Mouse (Mus musculus): ENCODE measurements around the gene Dynlt1b. TPM values are rescaled to one million over a fixed set of nuclear protein-coding genes. Genes with fewer than 3 reads are reported as not detected.
A peak's percentile ranks its signal among the peaks of the same experiment; 100 is the strongest.
"Not testable (repeated sequence)": the region's sequence is repeated elsewhere in the genome, so short reads cannot be mapped to it uniquely, and the experiment has no call there.

Gene Dynlt1b
- polyA plus RNA-seq, 1 experiment from 2014 or later: 538 TPM

GRCm38 (mm10) chr17:6470671-6471070 is 40.8 kb downstream of the Dynlt1b start:
- peaks cover 17% of the 10 kb centered on the region for H3K4me1 ChIP-seq (replicated peaks; ENCODE audit: control insufficient read depth, insufficient read depth, low read length)
- not testable (repeated sequence) for H3K4me2 ChIP-seq (ENCODE audit: low read depth, low read length); ATAC-seq (ENCODE audit: low read depth); H3K27me3 ChIP-seq (ENCODE audit: control insufficient read depth, insufficient read depth, low read depth, low read length); H3K27ac ChIP-seq (ENCODE audit: low read length); H3K36me3 ChIP-seq (ENCODE audit: control insufficient read depth, insufficient read depth, low read length); H3K9me3 ChIP-seq (ENCODE audit: control insufficient read depth, low read length); H3K9ac ChIP-seq (ENCODE audit: low read length); H3K4me3 ChIP-seq (ENCODE audit: low read length)
- WGBS: 77% methylated on average over 5 of the region's 7 CpGs

- H3K27ac ChIP-seq (ENCODE audit: low read length); H3K36me3 ChIP-seq (ENCODE audit: control insufficient read depth, insufficient read depth, low read length); H3K4me2 ChIP-seq (ENCODE audit: low read depth, low read length); H3K9ac ChIP-seq (ENCODE audit: low read length); H3K4me1 ChIP-seq (replicated peaks; ENCODE audit: control insufficient read depth, insufficient read depth, low read length); H3K4me3 ChIP-seq (ENCODE audit: low read length); H3K27me3 ChIP-seq (ENCODE audit: control insufficient read depth, insufficient read depth, low read depth, low read length); H3K9me3 ChIP-seq (ENCODE audit: control insufficient read depth, low read length); ATAC-seq (ENCODE audit: low read depth): not testable (repeated sequence)
- 87% methylated on average over 6 of the region's 6 CpGs for WGBS
Observed at GRCm38 (mm10) chr17:6475270-6475669, 45.4 kb downstream of the Dynlt1b start.

GRCm38 (mm10) chr17:6475913-6476312 is 46.0 kb downstream of the Dynlt1b start:
- Histone ChIP-seq H3K9ac (ENCODE audit: low read length) (peak overlapping the region; percentile 45), H3K4me3 (ENCODE audit: low read length) (peak overlapping the region; percentile 77), H3K4me2 (ENCODE audit: low read depth, low read length) (peak overlapping the region; percentile 98)
- not testable (repeated sequence) for H3K27me3 ChIP-seq (ENCODE audit: control insufficient read depth, insufficient read depth, low read depth, low read length); H3K36me3 ChIP-seq (ENCODE audit: control insufficient read depth, insufficient read depth, low read length); H3K9me3 ChIP-seq (ENCODE audit: control insufficient read depth, low read length); H3K27ac ChIP-seq (ENCODE audit: low read length); ATAC-seq (ENCODE audit: low read depth); H3K4me1 ChIP-seq (replicated peaks; ENCODE audit: control insufficient read depth, insufficient read depth, low read length)
- WGBS: 54% methylated on average over 7 of the region's 7 CpGs

GRCm38 (mm10) chr17:6476495-6476947 is 46.6 kb downstream of the Dynlt1b start:
- peak; percentile 78 for ATAC-seq (ENCODE audit: low read depth)
- not testable (repeated sequence) for H3K4me1 ChIP-seq (replicated peaks; ENCODE audit: control insufficient read depth, insufficient read depth, low read length); H3K9me3 ChIP-seq (ENCODE audit: control insufficient read depth, low read length); H3K27me3 ChIP-seq (ENCODE audit: control insufficient read depth, insufficient read depth, low read depth, low read length); H3K36me3 ChIP-seq (ENCODE audit: control insufficient read depth, insufficient read depth, low read length)
- peak overlapping the region; percentile 98 for H3K4me2 ChIP-seq (ENCODE audit: low read depth, low read length)
- peak overlapping the region; percentile 77 for H3K4me3 ChIP-seq (ENCODE audit: low read length)
- peak overlapping the region; percentile 75 for H3K27ac ChIP-seq (ENCODE audit: low read length)
- under 1% methylated on average over 45 of the region's 45 CpGs for WGBS
- H3K9ac ChIP-seq (ENCODE audit: low read length): peak overlapping the region; percentile 89

- Histone ChIP-seq H3K4me2 (ENCODE audit: low read depth, low read length) (peak overlapping the region; percentile 98), H3K27ac (ENCODE audit: low read length) (peak overlapping the region; percentile 75), H3K9ac (ENCODE audit: low read length) (peak overlapping the region; percentile 89), H3K4me3 (ENCODE audit: low read length) (peak overlapping the region; percentile 77)
- ATAC-seq (ENCODE audit: low read depth): peak; percentile 86
- not testable (repeated sequence) for H3K9me3 ChIP-seq (ENCODE audit: control insufficient read depth, low read length); H3K4me1 ChIP-seq (replicated peaks; ENCODE audit: control insufficient read depth, insufficient read depth, low read length); H3K36me3 ChIP-seq (ENCODE audit: control insufficient read depth, insufficient read depth, low read length); H3K27me3 ChIP-seq (ENCODE audit: control insufficient read depth, insufficient read depth, low read depth, low read length)
- WGBS: 1% methylated on average over 27 of the region's 42 CpGs
Observed at GRCm38 (mm10) chr17:6477026-6477425, 47.1 kb downstream of the Dynlt1b start.

- not testable (repeated sequence) for H3K27ac ChIP-seq (ENCODE audit: low read length); ATAC-seq (ENCODE audit: low read depth); H3K9ac ChIP-seq (ENCODE audit: low read length); H3K4me1 ChIP-seq (replicated peaks; ENCODE audit: control insufficient read depth, insufficient read depth, low read length); H3K27me3 ChIP-seq (ENCODE audit: control insufficient read depth, insufficient read depth, low read depth, low read length); H3K36me3 ChIP-seq (ENCODE audit: control insufficient read depth, insufficient read depth, low read length); H3K9me3 ChIP-seq (ENCODE audit: control insufficient read depth, low read length); H3K4me2 ChIP-seq (ENCODE audit: low read depth, low read length); H3K4me3 ChIP-seq (ENCODE audit: low read length)
- WGBS: 19% methylated on average over 4 of the region's 7 CpGs
Observed at GRCm38 (mm10) chr17:6480855-6481589, 51.1 kb downstream of the Dynlt1b start.

- not testable (repeated sequence) for H3K4me2 ChIP-seq (ENCODE audit: low read depth, low read length); H3K4me1 ChIP-seq (replicated peaks; ENCODE audit: control insufficient read depth, insufficient read depth, low read length); H3K9me3 ChIP-seq (ENCODE audit: control insufficient read depth, low read length); H3K27me3 ChIP-seq (ENCODE audit: control insufficient read depth, insufficient read depth, low read depth, low read length); H3K4me3 ChIP-seq (ENCODE audit: low read length); ATAC-seq (ENCODE audit: low read depth); H3K27ac ChIP-seq (ENCODE audit: low read length); H3K9ac ChIP-seq (ENCODE audit: low read length); H3K36me3 ChIP-seq (ENCODE audit: control insufficient read depth, insufficient read depth, low read length)
- WGBS: 84% methylated on average over 12 of the region's 12 CpGs
Observed at GRCm38 (mm10) chr17:6481590-6481963, 51.7 kb downstream of the Dynlt1b start.

GRCm38 (mm10) chr17:6482248-6482647 is 52.3 kb downstream of the Dynlt1b start:
- H3K4me3 ChIP-seq (ENCODE audit: low read length); H3K27me3 ChIP-seq (ENCODE audit: control insufficient read depth, insufficient read depth, low read depth, low read length); H3K4me2 ChIP-seq (ENCODE audit: low read depth, low read length); ATAC-seq (ENCODE audit: low read depth); H3K36me3 ChIP-seq (ENCODE audit: control insufficient read depth, insufficient read depth, low read length); H3K27ac ChIP-seq (ENCODE audit: low read length); H3K9me3 ChIP-seq (ENCODE audit: control insufficient read depth, low read length); H3K9ac ChIP-seq (ENCODE audit: low read length); H3K4me1 ChIP-seq (replicated peaks; ENCODE audit: control insufficient read depth, insufficient read depth, low read length): not testable (repeated sequence)
- 80% methylated on average over 6 of the region's 8 CpGs for WGBS

Measured in lung, embryonic 16.5 days (tissue).